Mouse (Mus musculus) spleen, adult 2 months (tissue): ENCODE results near the gene Ssrp1.

Experiments
- CTCF ChIP-seq: fragments of 200-500 bp; IDR thresholded peaks from 2 replicates; pipeline ENCODE4 v1.5.1; 2011; ENCODE audit warnings: mild to moderate bottlenecking, inconsistent platforms; ENCODE audit not compliant: insufficient read depth, insufficient read length, insufficient replicate concordance; ENCODE audit errors: extremely low read depth
- POLR2A ChIP-seq: fragments of 200-500 bp; IDR thresholded peaks from 2 replicates; pipeline ENCODE4 v1.6.1; 2011; ENCODE audit warnings: low read depth, low read length, inconsistent platforms

DNA sequence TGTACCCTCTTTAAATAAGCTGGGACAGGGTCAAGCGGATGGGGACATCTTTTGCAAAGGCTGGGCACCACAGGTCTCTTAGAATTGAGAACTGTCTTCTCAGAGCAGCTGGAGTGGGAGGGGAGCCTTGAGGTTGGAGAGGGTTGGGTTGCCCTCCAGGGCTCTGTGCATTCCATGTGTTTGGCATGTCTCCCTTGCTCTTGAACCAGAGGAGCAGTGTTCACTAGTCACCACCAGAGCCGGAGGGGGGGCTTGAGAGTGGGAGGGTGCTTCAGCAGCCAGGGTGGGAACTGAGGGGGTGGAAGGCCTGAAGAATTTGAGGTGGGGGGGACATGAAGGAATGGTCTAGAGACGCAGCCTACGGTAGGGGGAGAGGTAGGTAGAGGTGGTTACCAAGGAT, 12.2 kb downstream of the Ssrp1 start:
- TF ChIP-seq CTCF (no peak), POLR2A (no peak)
